Mouse (Mus musculus): ENCODE data around the gene Dnajb13. TPM values are rescaled to one million over a fixed set of nuclear protein-coding genes. Genes with fewer than 3 reads are reported as not detected.
A peak's percentile ranks its signal among the peaks of the same experiment; 100 is the strongest.

The Dnajb13 gene
- polyA plus RNA-seq, 1 experiment from 2014 or later, result 7.1 TPM

DNA sequence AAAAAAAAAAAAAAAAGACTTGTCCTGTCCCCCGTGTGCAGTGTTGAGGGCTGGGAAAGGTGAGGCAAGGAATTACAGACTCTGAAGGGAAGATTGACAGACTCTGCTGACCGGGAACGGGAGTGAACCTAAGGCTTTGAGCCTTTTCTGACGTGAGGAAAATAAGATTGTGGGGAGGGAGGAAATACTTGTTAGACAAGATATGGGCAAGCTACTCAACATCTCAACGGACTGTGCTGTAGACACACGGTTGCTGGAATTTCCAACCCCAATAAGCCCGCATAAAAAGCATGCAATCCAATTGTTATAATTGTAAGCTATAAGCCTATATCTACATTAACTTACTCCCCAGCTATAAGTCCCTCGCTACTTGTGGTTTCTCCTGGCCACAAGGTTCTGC, 9.9 kb upstream of the Dnajb13 start:
- no peak overlapping the region for H3K4me3 ChIP-seq (ENCODE audit: low read depth, low read length)

DNA sequence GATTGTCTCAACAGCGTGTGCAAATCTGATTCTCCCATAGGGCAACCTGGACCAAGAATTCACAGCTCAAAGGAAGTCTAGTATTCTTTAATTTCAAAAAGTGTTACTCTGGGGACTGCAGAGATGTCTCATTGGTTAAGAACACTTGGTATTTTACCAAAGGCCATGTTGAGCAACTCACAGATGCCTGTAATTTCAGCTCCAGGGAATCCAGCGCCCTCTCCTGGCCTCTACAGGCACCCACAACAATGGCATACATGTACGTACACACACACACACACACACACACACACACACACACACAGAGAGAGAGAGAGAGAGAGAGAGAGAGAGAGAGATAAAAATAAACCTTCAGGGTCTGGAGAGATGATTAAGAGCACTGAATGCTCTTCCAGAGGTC, 7.5 kb upstream of the Dnajb13 start:
- WGBS, result 71% methylated on average over 3 of the region's 3 CpGs
- ATAC-seq (ENCODE audit: low FRiP score) (no peak), DNase-seq (ENCODE audit: low spot score) (no peak)
- Histone ChIP-seq H3K9ac (ENCODE audit: low read depth, low read length) (no peak overlapping the region), H3K4me3 (ENCODE audit: low read depth, low read length) (no peak overlapping the region), H3K4me2 (replicated peaks; ENCODE audit: low read depth, low read length) (no peak overlapping the region), H3K36me3 (ENCODE audit: control insufficient read depth, insufficient read depth, low read length) (no peaks in the 10 kb centered on the region), H3K27ac (ENCODE audit: low read depth, low read length) (no peak overlapping the region), H3K4me1 (replicated peaks; ENCODE audit: control insufficient read depth, insufficient read depth, low read length) (no peaks in the 10 kb centered on the region), H3K27me3 (ENCODE audit: control insufficient read depth, insufficient read depth, low read length) (no peaks in the 10 kb centered on the region), H3K9me3 (ENCODE audit: control insufficient read depth, low read length) (no peaks in the 10 kb centered on the region)

More for the DNA sequence above, 9.9 kb upstream of the Dnajb13 start:
- no peaks in the 10 kb centered on the region for H3K4me1 ChIP-seq (replicated peaks; ENCODE audit: control insufficient read depth, insufficient read depth, low read length)
- no peaks in the 10 kb centered on the region for H3K9me3 ChIP-seq (ENCODE audit: control insufficient read depth, low read length)
- 82% methylated on average over 8 of the region's 8 CpGs for WGBS
- no peak overlapping the region for H3K27ac ChIP-seq (ENCODE audit: low read depth, low read length)
- H3K36me3 ChIP-seq (ENCODE audit: control insufficient read depth, insufficient read depth, low read length), result no peaks in the 10 kb centered on the region
- ATAC-seq (ENCODE audit: low FRiP score) (no peak), DNase-seq (ENCODE audit: low spot score) (no peak)
- H3K4me2 ChIP-seq (replicated peaks; ENCODE audit: low read depth, low read length), result no peak overlapping the region
- no peaks in the 10 kb centered on the region for H3K27me3 ChIP-seq (ENCODE audit: control insufficient read depth, insufficient read depth, low read length)
- no peak overlapping the region for H3K9ac ChIP-seq (ENCODE audit: low read depth, low read length)

DNA sequence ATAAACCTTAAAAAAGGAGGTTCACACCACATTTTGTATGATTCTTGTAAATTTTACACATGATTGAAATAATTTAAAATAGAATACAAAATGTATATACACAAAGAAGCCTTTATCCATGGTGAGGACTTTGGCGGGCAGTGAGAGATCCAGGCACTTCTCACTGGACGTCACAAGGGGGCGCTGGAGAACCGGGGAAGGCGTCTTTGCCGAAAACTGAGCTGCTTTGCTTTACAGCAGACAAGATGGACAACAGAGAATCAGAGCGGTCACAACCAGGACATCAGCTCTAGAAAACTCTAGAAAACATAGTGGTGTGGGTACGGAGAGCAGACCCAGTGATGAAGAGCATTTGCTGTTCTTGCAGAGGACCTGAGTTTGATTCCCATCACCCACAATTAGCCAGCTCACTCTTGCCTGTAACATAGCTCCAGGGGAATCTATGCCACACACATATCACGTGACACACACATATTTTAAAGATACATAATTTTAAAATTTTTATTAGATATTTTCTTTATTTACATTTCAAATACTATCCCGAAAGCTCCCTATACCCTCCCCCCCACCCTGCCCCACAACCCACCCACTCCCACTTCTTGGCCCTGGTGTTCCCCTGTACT, 6.0 kb upstream of the Dnajb13 start:
- Histone ChIP-seq H3K27me3 (ENCODE audit: control insufficient read depth, insufficient read depth, low read length) (no peaks in the 10 kb centered on the region), H3K4me2 (replicated peaks; ENCODE audit: low read depth, low read length) (no peak overlapping the region), H3K9ac (ENCODE audit: low read depth, low read length) (no peak overlapping the region), H3K27ac (ENCODE audit: low read depth, low read length) (no peak overlapping the region), H3K4me3 (ENCODE audit: low read depth, low read length) (no peak overlapping the region), H3K4me1 (replicated peaks; ENCODE audit: control insufficient read depth, insufficient read depth, low read length) (no peaks in the 10 kb centered on the region), H3K36me3 (ENCODE audit: control insufficient read depth, insufficient read depth, low read length) (no peaks in the 10 kb centered on the region), H3K9me3 (ENCODE audit: control insufficient read depth, low read length) (no peaks in the 10 kb centered on the region)
- 21% methylated on average over 10 of the region's 10 CpGs for WGBS
- ATAC-seq (ENCODE audit: low FRiP score) (peak; percentile 59; the same call in 1 of the 2 replicates), DNase-seq (ENCODE audit: low spot score) (peak; percentile 91)

DNA sequence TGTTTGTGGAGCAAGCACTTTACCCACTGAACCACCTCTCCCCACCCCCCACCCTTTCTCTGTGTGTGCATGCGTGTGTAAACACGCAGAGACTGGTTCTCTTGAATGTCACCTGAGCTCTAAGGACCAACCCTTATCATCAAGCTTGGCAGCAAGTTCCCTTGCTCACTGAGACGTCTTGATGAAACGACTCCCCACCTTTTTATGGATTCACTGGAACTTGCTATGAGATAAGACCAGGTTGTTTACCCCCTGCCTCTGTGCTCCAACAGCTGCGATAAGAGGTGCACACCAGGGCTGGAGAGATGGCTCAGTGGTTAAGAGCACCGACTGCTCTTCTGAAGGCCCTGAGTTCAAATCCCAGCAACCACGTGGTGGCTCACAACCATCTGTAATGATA, 5.4 kb upstream of the Dnajb13 start:
- Histone ChIP-seq H3K27me3 (ENCODE audit: control insufficient read depth, insufficient read depth, low read length) (no peaks in the 10 kb centered on the region), H3K4me3 (ENCODE audit: low read depth, low read length) (no peak overlapping the region), H3K4me2 (replicated peaks; ENCODE audit: low read depth, low read length) (no peak overlapping the region), H3K4me1 (replicated peaks; ENCODE audit: control insufficient read depth, insufficient read depth, low read length) (no peaks in the 10 kb centered on the region), H3K9me3 (ENCODE audit: control insufficient read depth, low read length) (no peaks in the 10 kb centered on the region), H3K9ac (ENCODE audit: low read depth, low read length) (no peak overlapping the region), H3K36me3 (ENCODE audit: control insufficient read depth, insufficient read depth, low read length) (no peaks in the 10 kb centered on the region), H3K27ac (ENCODE audit: low read depth, low read length) (no peak overlapping the region)
- no peak for DNase-seq (ENCODE audit: low spot score)
- 69% methylated on average over 7 of the region's 7 CpGs for WGBS
- no peak for ATAC-seq (ENCODE audit: low FRiP score)

DNA sequence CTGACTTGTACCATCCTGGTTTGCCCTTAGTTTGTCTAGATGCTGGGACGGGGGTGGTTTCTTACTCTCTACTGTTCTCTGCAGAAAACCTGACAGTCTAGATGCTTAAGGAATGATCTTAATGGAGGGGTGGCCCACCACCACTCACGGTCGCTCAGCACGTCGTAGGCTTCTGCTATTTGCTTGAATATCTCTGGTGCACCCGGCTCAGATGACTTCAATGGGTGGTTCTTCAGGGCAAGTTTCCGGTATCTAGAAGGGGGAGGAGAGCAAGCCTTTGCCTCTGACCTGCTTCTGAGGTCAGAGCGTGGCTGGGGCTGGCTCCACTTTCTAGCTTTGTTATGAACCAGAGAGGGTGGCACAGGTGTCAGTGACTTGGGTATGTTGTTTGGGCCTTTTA, 3.2 kb downstream of the Dnajb13 start:
- no peaks in the 10 kb centered on the region for H3K36me3 ChIP-seq (ENCODE audit: control insufficient read depth, insufficient read depth, low read length)

DNA sequence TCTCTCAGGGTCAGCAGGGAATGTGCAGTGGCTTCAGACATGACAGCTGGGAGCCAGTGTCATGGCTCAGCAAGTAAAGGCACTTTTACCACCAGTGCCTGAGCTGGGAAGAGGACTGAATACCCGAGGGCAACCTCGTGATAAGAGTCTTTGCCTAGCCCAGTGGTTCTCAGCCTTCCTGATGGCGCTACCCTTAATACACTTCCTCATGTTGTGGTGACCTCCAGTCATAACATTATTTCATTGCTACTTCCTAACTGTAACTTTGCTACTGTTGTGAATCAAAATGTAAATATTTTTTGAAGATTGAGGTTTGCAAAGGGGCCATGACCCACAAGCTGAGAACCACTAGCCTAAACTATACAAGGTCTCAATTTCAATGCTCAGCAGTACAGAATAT, 6.1 kb downstream of the Dnajb13 start:
- H3K4me1 ChIP-seq (replicated peaks; ENCODE audit: control insufficient read depth, insufficient read depth, low read length), result no peaks in the 10 kb centered on the region
- ATAC-seq (ENCODE audit: low FRiP score), result no peak
- H3K4me3 ChIP-seq (ENCODE audit: low read depth, low read length), result no peak overlapping the region
- H3K36me3 ChIP-seq (ENCODE audit: control insufficient read depth, insufficient read depth, low read length), result no peaks in the 10 kb centered on the region
- H3K4me2 ChIP-seq (replicated peaks; ENCODE audit: low read depth, low read length), result no peak overlapping the region
- H3K27ac ChIP-seq (ENCODE audit: low read depth, low read length), result no peak overlapping the region
- DNase-seq (ENCODE audit: low spot score), result no peak
- 84% methylated on average over 3 of the region's 3 CpGs for WGBS
- no peak overlapping the region for H3K9ac ChIP-seq (ENCODE audit: low read depth, low read length)
- no peaks in the 10 kb centered on the region for H3K27me3 ChIP-seq (ENCODE audit: control insufficient read depth, insufficient read depth, low read length)
- H3K9me3 ChIP-seq (ENCODE audit: control insufficient read depth, low read length), result no peaks in the 10 kb centered on the region

More for the DNA sequence above, 3.2 kb downstream of the Dnajb13 start:
- no peaks in the 10 kb centered on the region for H3K27me3 ChIP-seq (ENCODE audit: control insufficient read depth, insufficient read depth, low read length)
- H3K27ac ChIP-seq (ENCODE audit: low read depth, low read length), result no peak overlapping the region
- no peak for ATAC-seq (ENCODE audit: low FRiP score)
- no peak overlapping the region for H3K4me3 ChIP-seq (ENCODE audit: low read depth, low read length)
- H3K4me2 ChIP-seq (replicated peaks; ENCODE audit: low read depth, low read length), result no peak overlapping the region
- no peak overlapping the region for H3K9ac ChIP-seq (ENCODE audit: low read depth, low read length)
- no peak for DNase-seq (ENCODE audit: low spot score)
- H3K4me1 ChIP-seq (replicated peaks; ENCODE audit: control insufficient read depth, insufficient read depth, low read length), result no peaks in the 10 kb centered on the region
- H3K9me3 ChIP-seq (ENCODE audit: control insufficient read depth, low read length), result no peaks in the 10 kb centered on the region
- 79% methylated on average over 8 of the region's 8 CpGs for WGBS

DNA sequence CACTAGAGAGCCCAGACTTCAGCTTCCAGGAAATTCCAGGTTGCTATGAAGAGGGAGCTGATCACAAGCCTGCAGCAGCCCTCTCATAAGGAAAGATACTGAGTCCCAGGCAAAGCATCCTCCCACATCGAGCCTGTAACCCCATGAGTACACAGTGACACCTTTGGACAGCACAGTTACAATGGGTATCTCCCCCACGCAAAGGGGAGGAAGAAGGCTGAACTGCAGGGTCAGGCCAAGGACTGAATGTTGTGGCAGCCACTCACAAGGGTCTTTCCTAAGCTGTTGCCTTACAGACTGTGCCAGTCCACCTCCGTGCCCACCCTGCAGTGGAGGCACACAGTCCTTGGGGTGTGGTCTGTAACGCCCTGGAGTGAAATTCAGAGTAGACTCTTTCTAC, 8.3 kb downstream of the Dnajb13 start:
- Histone ChIP-seq H3K27me3 (ENCODE audit: control insufficient read depth, insufficient read depth, low read length) (no peaks in the 10 kb centered on the region), H3K36me3 (ENCODE audit: control insufficient read depth, insufficient read depth, low read length) (no peaks in the 10 kb centered on the region), H3K9me3 (ENCODE audit: control insufficient read depth, low read length) (no peaks in the 10 kb centered on the region), H3K9ac (ENCODE audit: low read depth, low read length) (no peak overlapping the region), H3K4me3 (ENCODE audit: low read depth, low read length) (no peak overlapping the region), H3K4me2 (replicated peaks; ENCODE audit: low read depth, low read length) (no peak overlapping the region), H3K4me1 (replicated peaks; ENCODE audit: control insufficient read depth, insufficient read depth, low read length) (no peaks in the 10 kb centered on the region), H3K27ac (ENCODE audit: low read depth, low read length) (no peak overlapping the region)
- ATAC-seq (ENCODE audit: low FRiP score), result no peak
- no peak for DNase-seq (ENCODE audit: low spot score)
- 79% methylated on average over 4 of the region's 4 CpGs for WGBS

DNA sequence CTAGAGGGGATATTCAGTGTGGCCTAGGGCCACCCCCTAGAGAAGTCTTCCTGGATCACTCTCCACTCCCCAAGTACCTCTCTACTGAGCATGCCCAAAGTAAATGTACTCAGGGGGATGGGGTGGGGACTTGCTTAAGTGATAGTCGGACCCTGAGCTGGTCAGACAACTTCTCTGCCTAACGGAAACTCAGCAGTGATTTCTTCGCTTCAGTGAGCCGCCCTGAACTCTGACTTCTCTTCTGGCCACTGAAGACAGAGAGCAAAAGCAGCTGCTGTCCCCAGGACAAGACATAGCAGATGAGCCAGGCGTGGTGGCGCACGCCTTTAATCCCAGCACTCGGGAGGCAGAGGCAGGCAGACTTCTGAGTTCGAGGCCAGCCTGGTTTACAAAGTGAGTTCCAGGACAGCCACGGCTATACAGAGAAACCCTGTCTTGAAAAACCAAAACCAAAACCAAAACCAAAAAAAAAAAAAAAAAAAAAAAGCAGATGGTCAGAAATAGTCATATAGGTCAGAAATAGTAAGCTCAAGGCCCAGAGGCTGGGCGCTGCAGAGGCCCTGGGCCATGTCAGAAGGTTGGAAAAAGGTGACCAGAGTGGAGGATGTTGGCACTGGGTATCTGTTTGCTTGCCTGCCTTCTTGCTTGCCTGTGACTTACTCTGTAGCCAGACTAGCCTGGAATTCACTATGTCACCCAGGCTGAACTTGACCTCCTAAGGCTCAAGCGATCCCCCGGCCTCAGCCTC, 9.8 kb downstream of the Dnajb13 start:
- WGBS, result 84% methylated on average over 13 of the region's 13 CpGs
- no peak overlapping the region for H3K27ac ChIP-seq (ENCODE audit: low read depth, low read length)
- no peaks in the 10 kb centered on the region for H3K9me3 ChIP-seq (ENCODE audit: control insufficient read depth, low read length)
- no peak overlapping the region for H3K4me3 ChIP-seq (ENCODE audit: low read depth, low read length)
- H3K36me3 ChIP-seq (ENCODE audit: control insufficient read depth, insufficient read depth, low read length), result no peaks in the 10 kb centered on the region
- DNase-seq (ENCODE audit: low spot score), result no peak
- no peak for ATAC-seq (ENCODE audit: low FRiP score)
- no peak overlapping the region for H3K4me2 ChIP-seq (replicated peaks; ENCODE audit: low read depth, low read length)
- no peaks in the 10 kb centered on the region for H3K4me1 ChIP-seq (replicated peaks; ENCODE audit: control insufficient read depth, insufficient read depth, low read length)
- no peak overlapping the region for H3K9ac ChIP-seq (ENCODE audit: low read depth, low read length)
- no peaks in the 10 kb centered on the region for H3K27me3 ChIP-seq (ENCODE audit: control insufficient read depth, insufficient read depth, low read length)

DNA sequence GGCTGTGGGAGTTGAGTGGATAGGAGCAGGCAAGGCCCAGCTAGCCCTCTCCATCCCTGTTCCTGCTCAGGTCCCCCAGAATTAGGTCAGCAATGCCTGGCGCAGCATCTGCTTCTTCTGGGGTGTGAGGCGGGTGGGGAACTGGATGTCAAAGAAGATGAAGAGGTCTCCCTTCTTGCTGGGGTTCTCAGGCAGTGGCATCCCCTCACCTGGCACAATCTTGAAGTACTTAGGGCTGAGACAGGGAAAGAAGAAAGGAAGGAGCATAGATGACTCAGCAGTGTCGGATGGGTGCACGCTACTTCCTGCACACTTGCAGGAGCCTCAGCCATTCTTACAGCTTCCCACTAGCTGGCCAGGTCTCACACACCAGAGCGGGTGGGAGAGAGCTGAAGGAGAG, 11.7 kb downstream of the Dnajb13 start:
- no peaks in the 10 kb centered on the region for H3K4me1 ChIP-seq (replicated peaks; ENCODE audit: control insufficient read depth, insufficient read depth, low read length)
- 95% methylated on average over 5 of the region's 5 CpGs for WGBS
- H3K27me3 ChIP-seq (ENCODE audit: control insufficient read depth, insufficient read depth, low read length), result no peaks in the 10 kb centered on the region
- no peaks in the 10 kb centered on the region for H3K9me3 ChIP-seq (ENCODE audit: control insufficient read depth, low read length)
- H3K27ac ChIP-seq (ENCODE audit: low read depth, low read length), result no peak overlapping the region
- ATAC-seq (ENCODE audit: low FRiP score) (no peak), DNase-seq (ENCODE audit: low spot score) (no peak)
- H3K4me3 ChIP-seq (ENCODE audit: low read depth, low read length), result no peak overlapping the region
- no peak overlapping the region for H3K4me2 ChIP-seq (replicated peaks; ENCODE audit: low read depth, low read length)
- no peaks in the 10 kb centered on the region for H3K36me3 ChIP-seq (ENCODE audit: control insufficient read depth, insufficient read depth, low read length)
- H3K9ac ChIP-seq (ENCODE audit: low read depth, low read length), result no peak overlapping the region

Data from hindbrain, embryonic 11.5 days (tissue).